Mouse (Mus musculus) urinary bladder, postnatal 36 days (tissue): Measurements from ENCODE around the gene Olfr1062.
A peak's percentile ranks its signal among the peaks of the same experiment; 100 is the strongest.
"Not testable (repeated sequence)": the region's sequence is repeated elsewhere in the genome, so short reads cannot be mapped to it uniquely, and the experiment has no call there.

Experiments
- DNase-seq, 2 experiments: peaks; one replicate each; pipeline ENCODE4 v3.0.0; 2022; ENCODE audit warnings: low spot score in 2 of 2, mixed read lengths in 1 of 2

The Olfr1062 gene

DNA sequence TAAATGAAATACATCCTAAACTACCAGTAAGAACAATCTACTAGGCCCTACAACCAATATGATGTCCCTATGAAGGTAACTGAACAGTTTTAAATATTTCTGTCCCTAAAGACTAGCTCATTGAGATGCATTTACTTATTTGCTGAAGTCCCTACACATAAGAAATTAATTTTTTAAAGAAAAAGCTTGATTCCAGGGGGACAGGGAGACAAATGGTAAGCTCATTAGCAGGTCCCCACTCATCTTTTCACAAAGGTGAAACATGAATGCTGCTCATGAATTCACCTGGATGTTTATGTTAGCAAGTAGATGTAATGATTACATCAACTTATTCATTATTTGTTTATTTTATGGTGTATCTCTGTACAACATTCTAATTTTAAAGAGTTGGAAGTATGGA is at the start of gene Olfr1062:
Gene Olfr1062, minus strand, starts transcription at position 101 of the 400 bp plus-strand sequence.
- DNase-seq: not testable (repeated sequence)

DNA sequence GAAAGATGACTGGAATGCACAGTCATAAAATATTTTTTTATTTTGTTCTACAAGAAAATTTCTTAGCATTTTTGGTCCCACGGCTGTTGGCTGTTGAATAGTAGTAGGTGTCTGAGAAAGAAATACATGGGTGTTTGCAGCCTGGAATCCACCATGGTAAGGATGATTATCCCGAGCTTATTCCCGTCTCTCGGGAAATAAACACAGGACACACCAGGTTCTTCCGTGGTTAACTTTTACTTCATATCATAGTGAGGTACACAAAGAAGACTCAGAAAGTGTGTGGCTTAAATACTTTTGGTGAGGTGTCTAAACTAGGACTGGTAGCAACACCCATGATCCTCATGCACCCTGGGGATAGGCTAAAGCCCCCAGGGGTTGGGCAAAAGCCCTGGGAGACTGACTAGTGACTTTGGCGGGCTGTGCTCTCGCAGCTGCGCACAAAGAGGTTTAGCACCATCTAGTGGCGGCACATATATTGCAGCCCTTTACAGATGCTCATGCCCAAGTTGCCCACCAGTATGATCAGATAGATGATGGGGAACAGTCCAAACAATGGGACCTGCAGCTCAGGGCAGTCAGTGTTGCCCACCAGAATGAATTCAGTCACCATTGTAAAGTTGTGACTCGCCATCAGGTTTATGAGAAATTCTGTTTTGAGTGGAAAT is 38.0 kb upstream of the Olfr1062 start:
- peak; percentile 20 to 23 for DNase-seq

DNA sequence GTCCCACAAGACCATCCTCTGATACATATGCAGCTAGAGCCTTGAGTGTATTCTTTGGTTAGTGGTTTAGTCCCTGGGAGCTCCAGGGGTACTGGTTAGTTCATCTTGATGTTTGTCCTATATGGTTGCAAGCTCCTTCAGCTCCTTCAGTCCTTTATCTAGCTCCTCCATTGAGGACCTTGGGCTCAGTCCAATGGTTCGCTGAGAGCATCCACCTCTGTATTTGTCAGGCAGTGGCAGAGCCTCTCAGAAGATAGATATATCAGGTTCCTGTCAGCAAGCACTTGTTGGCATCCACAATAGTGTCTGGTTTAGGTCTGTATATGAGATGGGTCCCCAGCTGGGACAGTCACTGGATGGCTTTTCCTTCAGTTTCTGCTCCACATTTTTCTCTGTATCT is 33.9 kb upstream of the Olfr1062 start:
- DNase-seq: no peak

DNA sequence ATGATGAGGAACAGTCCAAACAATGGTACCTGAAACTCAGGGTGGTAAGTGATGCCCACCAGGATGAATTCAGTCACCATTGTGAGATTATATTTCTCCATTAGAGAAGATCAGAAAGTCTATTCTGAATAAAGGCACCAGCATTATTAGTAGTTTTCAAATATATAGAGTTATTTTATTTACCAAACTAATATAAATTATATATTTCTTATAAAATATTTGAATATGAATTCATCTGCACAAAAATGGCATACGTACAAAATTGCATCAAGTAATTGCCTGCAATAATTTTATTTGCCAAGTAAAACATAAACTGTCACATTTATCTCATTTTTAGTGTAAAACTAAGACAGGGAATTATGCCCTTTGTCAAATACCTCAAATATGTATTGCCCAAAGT is 29.6 kb upstream of the Olfr1062 start, which contains the start of gene Olfr1066:
Gene Olfr1066, minus strand, starts transcription at position 101 of the 400 bp plus-strand sequence.
- DNase-seq: no peak

DNA sequence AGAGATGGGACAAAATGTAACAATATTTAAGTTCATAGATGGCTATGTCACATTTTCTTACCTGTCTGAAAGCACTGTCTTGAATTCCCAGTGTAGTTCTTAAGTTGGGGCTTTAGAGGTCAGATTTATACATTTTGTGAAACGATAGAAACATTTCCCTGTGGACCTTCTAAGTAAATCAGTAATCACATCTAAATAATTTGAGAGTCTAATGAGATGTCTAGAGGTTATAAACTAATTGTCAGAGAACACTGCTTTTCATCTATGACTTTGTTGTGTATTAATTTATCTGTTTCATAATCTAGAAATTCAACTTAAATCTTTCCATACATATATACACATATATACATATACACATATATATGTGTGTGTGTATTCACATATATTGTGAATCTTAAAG is 23.9 kb upstream of the Olfr1062 start, which contains the start of gene Olfr1065:
Gene Olfr1065, minus strand, starts transcription at position 101 of the 400 bp plus-strand sequence.
- not testable (repeated sequence) for DNase-seq

DNA sequence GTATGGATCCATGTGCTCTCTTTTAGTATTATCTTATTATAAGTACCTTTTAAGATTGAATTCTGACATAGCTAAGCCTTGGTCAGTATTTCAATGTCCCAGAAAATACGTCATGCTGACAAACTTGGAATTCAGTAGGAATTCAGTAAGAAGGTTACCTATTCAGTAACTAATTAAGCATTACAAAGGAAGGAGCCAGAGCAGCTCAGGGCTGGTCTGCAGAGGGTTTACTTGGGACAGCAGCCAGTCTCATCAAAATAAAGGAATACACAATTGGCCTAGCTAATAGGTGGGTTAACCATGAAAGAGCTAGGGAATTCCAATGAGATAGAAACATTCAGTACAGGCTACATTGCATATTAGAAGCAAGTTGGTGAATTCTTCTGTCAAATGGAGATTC is 15.6 kb upstream of the Olfr1062 start:
- not testable (repeated sequence) for DNase-seq

DNA sequence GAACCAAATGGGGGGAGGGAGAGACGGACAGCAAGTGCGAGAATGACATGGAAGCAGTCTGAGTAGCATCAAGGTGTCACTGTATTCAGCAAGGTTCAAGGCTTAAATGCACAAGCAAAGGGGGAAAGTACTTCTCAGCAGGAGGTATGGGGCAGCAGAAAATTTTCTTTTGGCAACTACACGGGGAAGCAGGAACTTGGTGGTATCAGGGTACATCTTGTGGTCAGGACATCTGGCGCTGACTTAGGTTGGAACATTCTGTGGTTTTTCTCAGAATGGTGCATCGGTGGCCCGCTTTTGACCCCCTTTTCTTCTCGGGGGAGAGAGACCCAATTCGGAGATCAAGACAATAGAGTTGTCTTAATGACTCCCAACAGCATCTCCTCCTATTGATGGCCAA is 2.0 kb upstream of the Olfr1062 start:
- DNase-seq: not testable (repeated sequence)

DNA sequence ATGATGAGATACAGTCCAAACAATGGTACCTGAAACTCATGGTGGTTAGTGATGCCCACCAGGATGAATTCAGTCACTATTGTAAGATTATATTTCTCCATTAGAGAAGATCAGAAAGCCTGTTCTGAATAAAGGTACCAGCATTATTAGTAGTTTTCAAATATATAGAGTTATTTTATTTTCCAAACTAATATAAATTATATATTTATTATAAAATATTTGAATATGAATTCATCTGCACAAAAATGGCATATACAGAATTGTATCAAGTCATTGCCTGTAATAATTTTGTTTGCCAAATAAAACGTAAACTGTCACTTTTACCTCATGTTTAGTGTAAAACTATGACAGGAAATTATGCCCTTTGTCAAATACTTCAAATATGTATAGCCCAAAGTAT is 12.6 kb downstream of the Olfr1062 start, which contains the start of gene Olfr1061:
Gene Olfr1061, minus strand, starts transcription at position 101 of the 400 bp plus-strand sequence.
- no peak for DNase-seq

DNA sequence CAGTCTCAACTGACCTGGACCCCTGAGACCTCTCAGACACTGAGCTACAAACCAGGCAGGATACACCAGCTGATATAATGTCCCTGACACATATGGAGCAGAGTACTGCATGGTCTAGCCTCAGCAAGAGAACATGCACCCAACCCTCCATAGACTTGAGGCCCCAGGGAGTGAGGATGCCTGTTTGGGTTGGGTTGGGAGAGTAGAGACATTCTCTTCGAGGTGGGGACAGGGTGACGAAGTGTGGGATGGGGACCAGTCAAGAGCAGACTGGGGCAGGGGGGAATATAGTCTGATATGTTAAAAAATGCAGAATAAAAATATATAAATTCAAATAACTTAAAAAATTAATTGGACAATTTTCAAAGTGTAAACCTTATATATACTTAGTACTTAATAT is 31.4 kb downstream of the Olfr1062 start:
- DNase-seq: no peak

DNA sequence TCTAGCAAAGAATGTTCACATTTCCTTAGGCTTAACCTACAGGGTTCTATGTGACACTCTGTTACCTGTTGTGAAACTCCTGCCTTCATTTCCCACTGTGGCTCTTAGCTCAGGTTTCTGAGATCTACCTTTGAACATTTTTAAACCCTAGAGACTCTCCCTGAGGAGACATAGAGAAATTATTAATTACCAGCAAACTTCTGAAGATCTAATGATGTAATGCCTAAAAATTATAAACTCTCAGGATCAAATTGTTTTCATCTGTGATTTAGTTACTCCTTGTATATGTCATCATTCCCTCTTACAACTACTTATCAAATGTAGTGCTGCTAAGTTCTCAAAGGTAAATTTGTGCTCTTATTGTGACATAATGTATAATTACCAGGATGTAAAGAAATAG is 38.1 kb downstream of the Olfr1062 start, which contains the start of gene Olfr1058:
Gene Olfr1058, minus strand, starts transcription at position 101 of the 400 bp plus-strand sequence.
- DNase-seq: not testable (repeated sequence)

DNA sequence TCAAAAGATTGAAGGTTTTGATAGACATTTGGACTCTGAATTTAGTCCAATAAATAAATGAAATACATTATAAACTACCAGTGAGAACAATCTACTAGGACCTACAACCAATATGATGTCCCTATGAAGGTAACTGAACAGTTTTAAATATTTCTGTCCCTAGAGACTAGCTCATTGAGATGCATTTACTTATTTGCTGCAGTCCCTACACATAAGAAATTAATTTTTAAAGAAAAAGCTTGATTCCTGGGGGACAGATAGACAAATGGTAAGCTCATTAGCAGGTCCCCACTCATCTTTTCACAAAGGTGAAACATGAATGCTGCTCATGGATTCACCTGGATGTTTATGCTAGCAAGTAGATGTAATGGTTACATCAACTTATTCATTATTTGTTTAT is 48.3 kb downstream of the Olfr1062 start, which contains the start of gene Olfr1057:
Gene Olfr1057, minus strand, starts transcription at position 101 of the 400 bp plus-strand sequence.
- DNase-seq: no peak
